Mouse (Mus musculus) MEL (cell line): Measurements from ENCODE around the gene Irf3. TPM values are rescaled to one million over a fixed set of nuclear protein-coding genes. Genes with fewer than 3 reads are reported as not detected.

Experiments used
- DNase-seq: peaks from one replicate; pipeline ENCODE4 v3.0.0; 2011; ENCODE audit warnings: low read depth, low spot score
- H3K27ac ChIP-seq: 2 replicates; pipeline ENCODE4 v1.5.1; 2012; ENCODE audit warnings: low read depth, mild to moderate bottlenecking, control low read depth, low read length, moderate library complexity; ENCODE audit not compliant: control insufficient read depth
- H3K27me3 ChIP-seq, 2 experiments: fragments of 150-350 bp in 1 of 2; sonication (generic) in 1 of 2; 2 replicates each; pipeline ENCODE4 v1.6.1; 2012; ENCODE audit warnings: low read length in 2 of 2, mild to moderate bottlenecking in 2 of 2, improper control_type of control experiment in 1 of 2, moderate library complexity in 1 of 2; ENCODE audit not compliant: insufficient read depth in 2 of 2, control insufficient read depth in 1 of 2
- H3K36me3 ChIP-seq, 2 experiments: 2 replicates each; pipeline ENCODE4 v1.6.1; 2012 to 2014; ENCODE audit warnings: low read length in 2 of 2, improper control_type of control experiment in 1 of 2, inconsistent platforms in 1 of 2, mild to moderate bottlenecking in 1 of 2; ENCODE audit not compliant: insufficient read depth in 2 of 2, control insufficient read depth in 1 of 2
- H3K4me1 ChIP-seq, 2 experiments: fragments of 150-350 bp in 1 of 2; sonication (generic) in 1 of 2; 2 replicates each; pipeline ENCODE4 v1.6.1; 2012; ENCODE audit warnings: low read length in 2 of 2, improper control_type of control experiment in 1 of 2, mild to moderate bottlenecking in 1 of 2; ENCODE audit not compliant: insufficient read depth in 2 of 2, control insufficient read depth in 1 of 2
- H3K4me3 ChIP-seq, 2 experiments: fragments of 150-350 bp in 1 of 2; sonication (generic) in 1 of 2; 2 replicates each; pipeline ENCODE4 v1.5.1; 2012; ENCODE audit warnings: low read depth in 2 of 2, low read length in 2 of 2, mild to moderate bottlenecking in 2 of 2, moderate library complexity in 2 of 2, control low read depth in 1 of 2, improper control_type of control experiment in 1 of 2; ENCODE audit not compliant: control insufficient read depth in 1 of 2, insufficient read depth in 1 of 2
- H3K79me2 ChIP-seq: 2 replicates; pipeline ENCODE4 v1.6.1; 2012; ENCODE audit warnings: mild to moderate bottlenecking, low read length, moderate library complexity; ENCODE audit not compliant: control insufficient read depth, poor library complexity, insufficient read depth
- H3K9ac ChIP-seq: 2 replicates; pipeline ENCODE4 v1.6.1; 2012; ENCODE audit warnings: low read depth, mild to moderate bottlenecking, control low read depth, low read length, moderate library complexity; ENCODE audit not compliant: control insufficient read depth, poor library complexity, severe bottlenecking
- H3K9me3 ChIP-seq: fragments of 150-350 bp; sonication (generic); replicated peaks from 2 replicates; pipeline ENCODE4 v1.6.1; 2012; ENCODE audit warnings: mild to moderate bottlenecking, low read length, improper control_type of control experiment, moderate library complexity; ENCODE audit not compliant: insufficient read depth
- BHLHE40 ChIP-seq: IDR thresholded peaks from 2 replicates; pipeline ENCODE4 v1.6.1; 2012; ENCODE audit warnings: low read depth, mild to moderate bottlenecking, inconsistent platforms, low read length, improper control_type of control experiment, borderline replicate concordance
- CHD1 ChIP-seq: IDR thresholded peaks from 2 replicates; pipeline ENCODE4 v1.6.1; 2012; ENCODE audit warnings: low read depth, mild to moderate bottlenecking, inconsistent platforms, low read length, improper control_type of control experiment
- E2F4 ChIP-seq: IDR thresholded peaks from 2 replicates; pipeline ENCODE4 v1.6.1; 2011; ENCODE audit warnings: low read depth, low read length, improper control_type of control experiment, borderline replicate concordance
- ELF1 ChIP-seq: IDR thresholded peaks from 2 replicates; pipeline ENCODE4 v1.6.1; 2014; ENCODE audit warnings: low read depth, mild to moderate bottlenecking, inconsistent platforms, low read length, improper control_type of control experiment, moderate library complexity
- EP300 ChIP-seq, 2 experiments: IDR thresholded peaks; 2 replicates each; pipeline ENCODE4 v1.6.1; 2011; ENCODE audit warnings: improper control_type of control experiment in 2 of 2, low read length in 2 of 2, low read depth in 1 of 2, mild to moderate bottlenecking in 1 of 2
- ETS1 ChIP-seq: IDR thresholded peaks from 2 replicates; pipeline ENCODE4 v1.6.1; 2012; ENCODE audit warnings: low read depth, mild to moderate bottlenecking, inconsistent platforms, low read length, improper control_type of control experiment, moderate library complexity
- GATA1 ChIP-seq: IDR thresholded peaks from 2 replicates; pipeline ENCODE4 v1.6.1; 2011; ENCODE audit warnings: low read depth, low read length, improper control_type of control experiment
- HCFC1 ChIP-seq: IDR thresholded peaks from 2 replicates; pipeline ENCODE4 v1.6.1; 2012; ENCODE audit warnings: low read depth, mild to moderate bottlenecking, inconsistent platforms, low read length, improper control_type of control experiment, moderate library complexity
- KAT2A ChIP-seq: conservative IDR thresholded peaks from 2 replicates; pipeline ENCODE4 v1.6.1; 2012; ENCODE audit warnings: low read depth, low read length, improper control_type of control experiment, inconsistent platforms
- MAFK ChIP-seq: IDR thresholded peaks from 2 replicates; pipeline ENCODE4 v1.6.1; 2011; ENCODE audit warnings: low read depth, mild to moderate bottlenecking, low read length, improper control_type of control experiment, borderline replicate concordance
- MAX ChIP-seq: IDR thresholded peaks from 2 replicates; pipeline ENCODE4 v1.6.1; 2011; ENCODE audit warnings: low read length, improper control_type of control experiment
- MYB ChIP-seq: IDR thresholded peaks from 2 replicates; pipeline ENCODE4 v1.6.1; 2011; ENCODE audit warnings: mild to moderate bottlenecking, low read depth, low read length, improper control_type of control experiment
- RAD21 ChIP-seq: IDR thresholded peaks from 2 replicates; pipeline ENCODE4 v1.6.1; 2011; ENCODE audit warnings: mild to moderate bottlenecking, low read depth, low read length, improper control_type of control experiment
- SIN3A ChIP-seq: IDR thresholded peaks from 2 replicates; pipeline ENCODE4 v1.6.1; 2012; ENCODE audit warnings: low read length, improper control_type of control experiment, inconsistent platforms
- SMC3 ChIP-seq: IDR thresholded peaks from 2 replicates; pipeline ENCODE4 v1.6.1; 2011; ENCODE audit warnings: low read depth, low read length, improper control_type of control experiment
- TAL1 ChIP-seq: IDR thresholded peaks from 2 replicates; pipeline ENCODE4 v1.6.1; 2012; ENCODE audit warnings: mild to moderate bottlenecking, inconsistent platforms, low read length, moderate library complexity, mixed read lengths
- TBP ChIP-seq: IDR thresholded peaks from 2 replicates; pipeline ENCODE4 v1.8.0; 2011; ENCODE audit warnings: low read depth, low read length, improper control_type of control experiment
- TCF12 ChIP-seq: IDR thresholded peaks from 2 replicates; pipeline ENCODE4 v1.6.1; 2014; ENCODE audit warnings: low read depth, mild to moderate bottlenecking, inconsistent platforms, low read length, improper control_type of control experiment, moderate library complexity
- UBTF ChIP-seq: IDR thresholded peaks from 2 replicates; pipeline ENCODE4 v1.6.1; 2012; ENCODE audit warnings: low read depth, mild to moderate bottlenecking, inconsistent platforms, low read length, improper control_type of control experiment, moderate library complexity, borderline replicate concordance; ENCODE audit not compliant: insufficient read depth
- USF1 ChIP-seq: IDR thresholded peaks from 2 replicates; pipeline ENCODE4 v1.6.1; 2014; ENCODE audit warnings: low read depth, mild to moderate bottlenecking, inconsistent platforms, low read length, improper control_type of control experiment, moderate library complexity
- USF2 ChIP-seq, 2 experiments: IDR thresholded peaks; 2 replicates each; pipeline ENCODE4 v1.6.1; 2011 to 2012; ENCODE audit warnings: improper control_type of control experiment in 2 of 2, low read length in 2 of 2, borderline replicate concordance in 1 of 2, inconsistent platforms in 1 of 2, low read depth in 1 of 2, mild to moderate bottlenecking in 1 of 2; ENCODE audit not compliant: insufficient read depth in 1 of 2
- ZC3H11A ChIP-seq: IDR thresholded peaks from 2 replicates; pipeline ENCODE4 v1.6.1; 2012; ENCODE audit warnings: low read depth, mild to moderate bottlenecking, inconsistent platforms, low read length, improper control_type of control experiment
- ZKSCAN1 ChIP-seq: IDR thresholded peaks from 2 replicates; pipeline ENCODE4 v1.6.1; 2012; ENCODE audit warnings: low read depth, mild to moderate bottlenecking, inconsistent platforms, low read length, improper control_type of control experiment, moderate library complexity
- ZMIZ1 ChIP-seq: IDR thresholded peaks from 2 replicates; pipeline ENCODE4 v1.6.1; 2012; ENCODE audit warnings: low read depth, mild to moderate bottlenecking, inconsistent platforms, low read length, improper control_type of control experiment, moderate library complexity
- ZNF384 ChIP-seq: IDR thresholded peaks from 2 replicates; pipeline ENCODE4 v1.6.1; 2012; ENCODE audit warnings: low read depth, mild to moderate bottlenecking, inconsistent platforms, low read length, improper control_type of control experiment
- polyA plus RNA-seq, 2 experiments: library from polyadenylated mRNA; stranded (reverse) in 1 of 2; unstranded in 1 of 2; fragments of >175 nt in 1 of 2; fragments of >200 nt in 1 of 2; gene quantifications; 2 replicates each; pipeline versions ENCODE4 v1.2.1 to v1.2.4; 2012; ENCODE audit warnings: low replicate concordance in 2 of 2, low read depth in 1 of 2; ENCODE audit not compliant: insufficient read length in 2 of 2, insufficient read depth in 1 of 2, missing spikeins in 1 of 2
- total RNA-seq: library from RNA; depleted of rRNA; stranded (reverse); fragments of 300-350 nt; gene quantifications from 2 replicates; pipeline ENCODE4 v1.2.3, GENCODE M21; 2012

Irf3 gene
- total and polyA plus RNA-seq, 3 experiments, result 82.1 to 83.4 TPM; not detected in 1

- TF ChIP-seq HCFC1 (peak; percentile 98), GATA1 (no peak), CHD1 (no peak), EP300 (IDR thresholded peaks at IDR 0.05; ENCODE audit: low read depth in 1 of 2, low read length in 2 of 2) (no peak), UBTF (0 out of 2 replicates have a peak, but pooled peaks have one; percentile 69), ELF1 (peak; percentile 79), MYB (no peak), ZC3H11A (no peak), MAFK (no peak), ZKSCAN1 (no peak), ETS1 (no peak; the same call in 1 of the 2 replicates)
Measured at GRCm38 (mm10) chr7:45015957-45016612, 18.6 kb downstream of the Irf3 start, which contains the start of gene Scaf1 (continued).

- peak; percentile 57 for DNase-seq
- peak overlapping the region; percentile 93 for H3K27ac ChIP-seq
- H3K36me3 ChIP-seq, result peaks cover 1 to 17% of the 10 kb centered on the region in 2 experiments; a peak in 3 of 4 replicates
- TF ChIP-seq MYB (no peak), CHD1 (0 out of 2 replicates have a peak, but pooled peaks have one; percentile 53)
- no peaks in the 10 kb centered on the region for H3K9me3 ChIP-seq
- no peaks in the 10 kb centered on the region for H3K27me3 ChIP-seq
- H3K4me3 ChIP-seq, result peak overlapping the region; percentile 50 to 85
- peaks cover 16% of the 10 kb centered on the region for H3K79me2 ChIP-seq
- peak overlapping the region; percentile 70 for H3K9ac ChIP-seq
- peaks cover 4 to 25% of the 10 kb centered on the region in 2 experiments for H3K4me1 ChIP-seq
Measured at GRCm38 (mm10) chr7:45016761-45017160, 19.3 kb downstream of the Irf3 start.

GRCm38 (mm10) chr7:45017242-45018061, 20.0 kb downstream of the Irf3 start, which contains the start of gene Rras:
Rras (plus strand) TSS chr7:45017961.
- H3K4me3 ChIP-seq, result peak within 1 kb of the TSS; percentile 83 to 85
- TF ChIP-seq MYB (no peak), USF1 (no peak), MAFK (no peak), TBP (peak; percentile 83), RAD21 (no peak), GATA1 (peak; percentile 53), MAX (no peak; the same call in 1 of the 2 replicates), SMC3 (no peak), E2F4 (no peak), SIN3A (peak; percentile 81), ZMIZ1 (peak; percentile 84), TCF12 (no peak; the same call in 1 of the 2 replicates), UBTF (no peak), EP300 (IDR thresholded peaks at IDR 0.05; ENCODE audit: low read depth in 1 of 2, low read length in 2 of 2) (peak in 1 of 2 experiments; percentile 36; a peak in 1 of 4 replicates), USF2 (IDR thresholded peaks at IDR 0.05; ENCODE audit: borderline replicate concordance in 1 of 2, insufficient read depth in 1 of 2, low read depth in 1 of 2, low read length in 2 of 2) (no peak), KAT2A (no peak; the same call in 1 of the 2 replicates), ZNF384 (0 out of 2 replicates have a peak, but pooled peaks have one; percentile 23), TAL1 (no peak), BHLHE40 (no peak)

More at GRCm38 (mm10) chr7:45017242-45018061, 20.0 kb downstream of the Irf3 start, which contains the start of gene Rras:
- peaks cover 4 to 25% of the 10 kb centered on the region in 2 experiments for H3K4me1 ChIP-seq
- H3K27me3 ChIP-seq, result no peaks in the 10 kb centered on the region
- peaks cover 16% of the 10 kb centered on the region for H3K79me2 ChIP-seq
- peaks cover 1 to 17% of the 10 kb centered on the region in 2 experiments; a peak in 2 of 4 replicates for H3K36me3 ChIP-seq
- H3K9ac ChIP-seq, result peak within 1 kb of the TSS; percentile 70
- H3K9me3 ChIP-seq, result no peaks in the 10 kb centered on the region
- peak within 1 kb of the TSS; percentile 93 for H3K27ac ChIP-seq
- DNase-seq, result peak; percentile 100
